ENCODE assay signal across 29 mouse cellular contexts in the genomic region with DNA sequence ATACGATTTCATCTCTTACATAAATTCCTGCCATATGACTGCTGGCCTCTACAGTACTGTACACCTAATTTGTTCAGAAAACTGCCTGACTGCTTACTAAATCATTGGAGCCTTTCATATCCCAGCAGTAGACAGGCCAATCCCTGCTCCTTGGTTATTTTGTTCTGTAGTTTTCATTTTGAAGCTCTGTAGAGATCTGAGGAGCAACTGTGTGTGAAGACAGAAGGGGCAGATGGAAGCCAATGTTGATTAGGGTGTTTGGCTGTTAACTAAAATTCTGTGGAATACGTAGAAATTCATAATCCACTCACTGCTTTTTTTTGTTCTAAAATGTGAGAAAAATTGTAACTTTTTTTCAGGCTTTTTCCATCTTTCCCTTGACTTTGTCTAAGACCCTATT.
DNase-seq lines count a peak whose midpoint lies in the region; ATAC-seq and TF ChIP-seq lines count a peak whose summit lies in the region.
"Had no signal": no experiment of that assay in that cellular context is flagged by ENCODE, and none has a peak within 500 bp of the region (broad histone marks: within the 10 kb centered on the region; RNA-seq: fewer than 3 reads in every experiment).

No protein-coding gene starts in this region.

- no peak overlapping the region for H3K4me2 ChIP-seq in forebrain, postnatal 0 days (ENCODE audit: low read depth)
- H3K4me2 ChIP-seq in forebrain, embryonic 15.5 days (replicated peaks): no peak overlapping the region
- H3K4me2 ChIP-seq in kidney, embryonic 14.5 days (replicated peaks; ENCODE audit: low read depth, low read length): no peak overlapping the region
- H3K4me2 ChIP-seq: embryonic facial prominence, embryonic 13.5 days; embryonic facial prominence, embryonic 15.5 days; forebrain, embryonic 12.5 days had no signal

- no peaks in the 10 kb centered on the region for H3K27me3 ChIP-seq in forebrain, postnatal 0 days (ENCODE audit: insufficient read depth, low read length)
- H3K27me3 ChIP-seq in forebrain, embryonic 15.5 days: no peaks in the 10 kb centered on the region
- H3K27me3 ChIP-seq in kidney, embryonic 14.5 days (ENCODE audit: control insufficient read depth, insufficient read depth, low read length): no peaks in the 10 kb centered on the region
- H3K27me3 ChIP-seq: CH12.LX; embryonic facial prominence, embryonic 13.5 days; embryonic facial prominence, embryonic 15.5 days; forebrain, embryonic 12.5 days; Patski had no signal

- no peak overlapping the region for H3K4me3 ChIP-seq in forebrain, postnatal 0 days (ENCODE audit: low read depth, low read length)
- H3K4me3 ChIP-seq in forebrain, embryonic 15.5 days: no peak overlapping the region
- H3K4me3 ChIP-seq in kidney, embryonic 14.5 days (ENCODE audit: low read length): no peak overlapping the region
- H3K4me3 ChIP-seq: embryonic facial prominence, embryonic 13.5 days; embryonic facial prominence, embryonic 15.5 days; erythroblast, embryonic 14.5 days; forebrain, embryonic 10.5 days; forebrain, embryonic 12.5 days had no signal

- H3K9me3 ChIP-seq in forebrain, postnatal 0 days (ENCODE audit: low read length): no peaks in the 10 kb centered on the region
- H3K9me3 ChIP-seq in forebrain, embryonic 15.5 days: no peaks in the 10 kb centered on the region
- no peaks in the 10 kb centered on the region for H3K9me3 ChIP-seq in kidney, embryonic 14.5 days (ENCODE audit: control insufficient read depth, low read length)
- H3K9me3 ChIP-seq: embryonic facial prominence, embryonic 13.5 days; embryonic facial prominence, embryonic 15.5 days; forebrain, embryonic 10.5 days; forebrain, embryonic 12.5 days; G1E had no signal

- peak; percentile 57 for DNase-seq in forebrain, postnatal 0 days
- DNase-seq in layer of hippocampus, adult 18-20 months (ENCODE audit: low spot score in 2 of 2): peak; percentile 16 to 60
- no peak for DNase-seq in layer of hippocampus, postnatal 25 days (ENCODE audit: extremely low spot score in 1 of 2, low spot score in 1 of 2)
- peak; percentile 4 to 11 for DNase-seq in layer of hippocampus, adult 8-10 months (ENCODE audit: low spot score in 2 of 2)
- peak; percentile 57 for DNase-seq in layer of hippocampus, adult 9-11 months
- no peak for DNase-seq in cerebellum, adult 11-12 months
- DNase-seq: adrenal gland, adult 8-10 months; adrenal gland, postnatal 14 days; adrenal gland, postnatal 36 days; B cell, adult 2 months; cerebellum, adult 18-20 months; cerebellum, adult 8-10 months; cerebellum, adult 9-11 months; cerebellum, postnatal 14 days; cerebellum, postnatal 36 days; embryo, embryonic 11 days had no signal

- H3K4me1 ChIP-seq in forebrain, postnatal 0 days (ENCODE audit: insufficient read depth): no peaks in the 10 kb centered on the region
- H3K4me1 ChIP-seq in forebrain, embryonic 15.5 days: no peaks in the 10 kb centered on the region
- H3K4me1 ChIP-seq in kidney, embryonic 14.5 days (ENCODE audit: control insufficient read depth, insufficient read depth, low read length): no peaks in the 10 kb centered on the region
- H3K4me1 ChIP-seq: embryonic facial prominence, embryonic 13.5 days; embryonic facial prominence, embryonic 15.5 days; forebrain, embryonic 10.5 days; forebrain, embryonic 12.5 days had no signal

- no peak overlapping the region for H3K27ac ChIP-seq in forebrain, postnatal 0 days (ENCODE audit: low read depth, low read length)
- no peak overlapping the region for H3K27ac ChIP-seq in forebrain, embryonic 15.5 days (replicated peaks)
- H3K27ac ChIP-seq in kidney, embryonic 14.5 days (ENCODE audit: low read depth, low read length): no peak overlapping the region
- H3K27ac ChIP-seq: embryonic facial prominence, embryonic 13.5 days; embryonic facial prominence, embryonic 15.5 days; forebrain, embryonic 10.5 days; forebrain, embryonic 12.5 days had no signal

- peak; percentile 69 for ATAC-seq in forebrain, postnatal 0 days
- no peak for ATAC-seq in forebrain, embryonic 15.5 days (replicated peaks)
- no peak for ATAC-seq in kidney, embryonic 14.5 days (ENCODE audit: low FRiP score, low TSS enrichment)
- ATAC-seq: activated CD4-positive, CD25-positive, alpha-beta regulatory T cell, adult 4 months; CD4-positive, CD25-positive, alpha-beta regulatory T cell, adult 4 months; forebrain, embryonic 14.5 days; Patski had no signal

- WGBS in forebrain, postnatal 0 days: 54% methylated on average over 2 of the region's 2 CpGs
- WGBS in forebrain, embryonic 15.5 days: 84% methylated on average over 2 of the region's 2 CpGs
- WGBS in kidney, embryonic 14.5 days: 81% methylated on average over 2 of the region's 2 CpGs

- H3K9ac ChIP-seq in forebrain, postnatal 0 days: no peak overlapping the region
- no peak overlapping the region for H3K9ac ChIP-seq in forebrain, embryonic 15.5 days (replicated peaks)
- no peak overlapping the region for H3K9ac ChIP-seq in kidney, embryonic 14.5 days (ENCODE audit: low read depth, low read length)
- H3K9ac ChIP-seq: embryonic facial prominence, embryonic 13.5 days; embryonic facial prominence, embryonic 15.5 days; forebrain, embryonic 12.5 days had no signal

- TF ChIP-seq CTCF in forebrain, postnatal 0 days (IDR thresholded peaks at IDR 0.05; ENCODE audit: low read depth): no peak

- H3K36me3 ChIP-seq in forebrain, postnatal 0 days (ENCODE audit: insufficient read depth): no peaks in the 10 kb centered on the region
- H3K36me3 ChIP-seq in forebrain, embryonic 15.5 days: no peaks in the 10 kb centered on the region
- no peaks in the 10 kb centered on the region for H3K36me3 ChIP-seq in kidney, embryonic 14.5 days (ENCODE audit: control insufficient read depth, insufficient read depth, low read length)
- H3K36me3 ChIP-seq: embryonic facial prominence, embryonic 13.5 days; embryonic facial prominence, embryonic 15.5 days; forebrain, embryonic 10.5 days; forebrain, embryonic 12.5 days; G1E had no signal

Comparison
In these comparisons a context has a peak if more than half of its experiments do, and no peak if none do; other contexts are left out.
1. DNase-seq: peak in forebrain, postnatal 0 days (single experiment), layer of hippocampus, adult 18-20 months (2 of 2), layer of hippocampus, adult 8-10 months (2 of 2) and layer of hippocampus, adult 9-11 months (single experiment); none in layer of hippocampus, postnatal 25 days (0 of 2) and cerebellum, adult 11-12 months (single experiment).